Mouse (Mus musculus): ENCODE results near the gene Psen2.

DNA sequence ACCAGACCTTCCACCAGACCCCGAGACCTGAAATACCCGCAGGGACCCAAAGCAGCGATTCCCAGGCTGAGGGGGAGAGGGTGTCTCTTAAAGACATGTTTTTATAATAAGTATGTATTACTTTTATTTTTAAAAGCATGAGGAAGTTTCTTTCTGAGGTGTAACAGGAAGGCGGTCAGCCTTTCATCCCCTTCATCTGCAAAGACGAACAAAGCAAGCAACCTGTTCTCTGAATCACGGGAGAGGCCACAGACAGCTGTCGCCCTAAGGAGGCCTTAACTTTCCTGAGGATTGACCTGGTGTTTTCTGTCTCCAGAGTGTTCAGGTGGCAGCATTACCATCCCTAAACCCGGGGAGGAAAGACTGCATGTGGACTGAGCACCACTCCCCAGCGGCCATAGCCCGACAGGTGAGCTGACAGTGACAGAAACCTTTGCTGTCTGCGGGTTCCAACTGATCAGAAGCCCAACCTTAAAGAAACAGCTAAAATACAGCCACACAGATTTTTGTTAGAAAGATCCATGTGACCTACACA lies 10.5 kb downstream of the Psen2 start:
- TF ChIP-seq EP300 (IDR thresholded peaks at IDR 0.05; ENCODE audit: insufficient read depth, low read depth, low read length) (no peak), POLR2A (IDR thresholded peaks at IDR 0.05; ENCODE audit: insufficient read depth, low read depth, low read length) (no peak), CTCF (IDR thresholded peaks at IDR 0.05) (no peak)

Data from heart, adult 2 months (tissue).